Comparison of ENCODE assay signal across 30 mouse cellular contexts in the genomic region with DNA sequence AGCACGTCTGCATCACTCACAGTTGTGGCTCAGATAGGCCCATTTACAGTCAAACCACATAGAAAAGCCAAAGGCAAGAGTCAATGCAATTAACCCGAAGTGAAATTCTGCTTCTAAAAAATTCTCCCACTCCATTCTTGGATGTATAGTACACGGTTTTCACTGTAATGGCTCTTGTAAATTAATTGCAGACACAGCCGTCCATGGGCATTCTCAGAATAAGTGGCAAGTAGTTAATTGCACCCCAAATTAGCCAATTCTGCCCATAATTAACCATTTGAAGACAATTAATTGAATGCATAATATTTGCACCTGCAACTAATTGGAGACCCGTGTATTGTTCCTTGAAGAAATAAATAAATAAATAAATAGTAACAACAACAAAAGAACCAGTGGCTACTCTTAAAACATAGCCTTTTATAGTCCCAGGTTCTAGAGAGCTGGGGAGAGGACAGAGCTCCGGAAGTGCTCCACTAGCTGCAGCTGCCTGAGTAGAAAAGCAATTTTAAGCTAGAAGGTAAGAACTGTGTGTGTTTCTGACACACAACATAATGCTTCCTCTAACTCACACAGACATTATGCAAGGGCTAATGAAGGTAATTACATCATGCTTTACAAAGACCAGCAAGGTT.
A peak's percentile ranks its signal among the peaks of the same experiment; 100 is the strongest.
DNase-seq lines count a peak whose midpoint lies in the region; ATAC-seq lines count a peak whose summit lies in the region.
"Had no signal": no experiment of that assay in that cellular context is flagged by ENCODE, and none has a peak within 500 bp of the region (broad histone marks: within the 10 kb centered on the region; RNA-seq: fewer than 3 reads in every experiment).

No protein-coding gene starts in this region.

- no peak overlapping the region for H3K9ac ChIP-seq in forebrain, embryonic 12.5 days
- H3K9ac ChIP-seq in neural tube, embryonic 13.5 days, result no peak overlapping the region
- H3K9ac ChIP-seq in neural tube, embryonic 15.5 days (replicated peaks), result no peak overlapping the region
- H3K9ac ChIP-seq in forebrain, embryonic 13.5 days, result no peak overlapping the region
- H3K9ac ChIP-seq in forebrain, embryonic 16.5 days (replicated peaks; ENCODE audit: low read depth, low read length), result no peak overlapping the region
- H3K9ac ChIP-seq: embryonic facial prominence, embryonic 13.5 days; hindbrain, embryonic 15.5 days; intestine, embryonic 15.5 days had no signal

- no peaks in the 10 kb centered on the region for H3K27me3 ChIP-seq in forebrain, embryonic 12.5 days
- H3K27me3 ChIP-seq in forebrain, embryonic 10.5 days (ENCODE audit: poor library complexity, severe bottlenecking), result peaks cover 9% of the 10 kb centered on the region; the same call in 1 of the 2 replicates
- H3K27me3 ChIP-seq in neural tube, embryonic 13.5 days, result no peaks in the 10 kb centered on the region
- H3K27me3 ChIP-seq in neural tube, embryonic 15.5 days (replicated peaks), result no peaks in the 10 kb centered on the region
- 0 out of 2 replicates have a peak, but pooled peaks cover 4% of the 10 kb centered on the region for H3K27me3 ChIP-seq in forebrain, embryonic 13.5 days
- H3K27me3 ChIP-seq in forebrain, embryonic 16.5 days (replicated peaks; ENCODE audit: control insufficient read depth, insufficient read depth, low read length), result no peaks in the 10 kb centered on the region
- H3K27me3 ChIP-seq: CH12.LX; embryonic facial prominence, embryonic 13.5 days; hindbrain, embryonic 15.5 days; intestine, embryonic 15.5 days had no signal

- WGBS in forebrain, embryonic 12.5 days, result 28% methylated on average over 6 of the region's 6 CpGs
- 75% methylated on average over 6 of the region's 6 CpGs for WGBS in forebrain, embryonic 10.5 days
- WGBS in neural tube, embryonic 13.5 days, result 30% methylated on average over 6 of the region's 6 CpGs
- 27% methylated on average over 6 of the region's 6 CpGs for WGBS in neural tube, embryonic 15.5 days
- 19% methylated on average over 6 of the region's 6 CpGs for WGBS in forebrain, embryonic 13.5 days
- WGBS in forebrain, embryonic 16.5 days, result 12% methylated on average over 6 of the region's 6 CpGs

- no peak overlapping the region; the same call in 1 of the 2 replicates for H3K27ac ChIP-seq in forebrain, embryonic 12.5 days
- no peak overlapping the region for H3K27ac ChIP-seq in forebrain, embryonic 10.5 days
- H3K27ac ChIP-seq in neural tube, embryonic 13.5 days (replicated peaks), result 0 out of 2 replicates have a peak overlapping the region, but pooled peaks have one; percentile 23
- no peak overlapping the region for H3K27ac ChIP-seq in neural tube, embryonic 15.5 days (replicated peaks)
- H3K27ac ChIP-seq in forebrain, embryonic 13.5 days, result peak overlapping the region; percentile 44; the same call in 1 of the 2 replicates
- no peak overlapping the region for H3K27ac ChIP-seq in forebrain, embryonic 16.5 days (ENCODE audit: low read length)
- H3K27ac ChIP-seq: embryonic facial prominence, embryonic 10.5 days; embryonic facial prominence, embryonic 13.5 days; gastrocnemius, adult 2 months; hindbrain, embryonic 10.5 days; hindbrain, embryonic 15.5 days; intestine, embryonic 15.5 days had no signal

- no peaks in the 10 kb centered on the region for H3K9me3 ChIP-seq in forebrain, embryonic 12.5 days
- H3K9me3 ChIP-seq in forebrain, embryonic 10.5 days, result no peaks in the 10 kb centered on the region
- H3K9me3 ChIP-seq in neural tube, embryonic 13.5 days, result no peaks in the 10 kb centered on the region
- H3K9me3 ChIP-seq in neural tube, embryonic 15.5 days (replicated peaks), result 0 out of 2 replicates have a peak, but pooled peaks cover 4% of the 10 kb centered on the region
- H3K9me3 ChIP-seq in forebrain, embryonic 13.5 days (replicated peaks), result no peaks in the 10 kb centered on the region
- 0 out of 2 replicates have a peak, but pooled peaks cover 3% of the 10 kb centered on the region for H3K9me3 ChIP-seq in forebrain, embryonic 16.5 days (ENCODE audit: control insufficient read depth, low read length)
- H3K9me3 ChIP-seq: embryonic facial prominence, embryonic 10.5 days; embryonic facial prominence, embryonic 13.5 days; hindbrain, embryonic 10.5 days; hindbrain, embryonic 15.5 days; intestine, embryonic 15.5 days had no signal

- no peak overlapping the region for H3K4me2 ChIP-seq in forebrain, embryonic 12.5 days
- H3K4me2 ChIP-seq in neural tube, embryonic 13.5 days, result no peak overlapping the region
- no peak overlapping the region for H3K4me2 ChIP-seq in neural tube, embryonic 15.5 days
- H3K4me2 ChIP-seq in forebrain, embryonic 13.5 days, result no peak overlapping the region
- no peak overlapping the region for H3K4me2 ChIP-seq in forebrain, embryonic 16.5 days (ENCODE audit: low read length)
- H3K4me2 ChIP-seq: embryonic facial prominence, embryonic 13.5 days; heart, embryonic 11.5 days; hindbrain, embryonic 15.5 days; intestine, embryonic 15.5 days had no signal

- intact Hi-C loops in heart, postnatal 25 days (cut with DNase I), result no loop called here

- DNase-seq in forebrain, embryonic 10.5 days (ENCODE audit: extremely low spot score, low spot score), result no peak
- no peak for DNase-seq in heart, postnatal 25 days (ENCODE audit: low spot score)
- DNase-seq: adrenal gland, postnatal 10 days; adrenal gland, postnatal 36 days; B cell, adult 2 months; cerebellum, adult 11 months; cerebellum, adult 8-10 months; cerebellum, postnatal 10 days; cerebellum, postnatal 36 days; embryo, embryonic 11 days; gastrocnemius, adult 2 months; gastrocnemius, postnatal 14 days; heart, adult 11 months; heart, postnatal 36 days; kidney, adult 11 months had no signal

- peak; percentile 76; the same call in 1 of the 2 replicates for ATAC-seq in forebrain, embryonic 12.5 days (ENCODE audit: low FRiP score)
- ATAC-seq in neural tube, embryonic 13.5 days (ENCODE audit: low read depth), result no peak
- no peak for ATAC-seq in neural tube, embryonic 15.5 days (ENCODE audit: low FRiP score)
- ATAC-seq in forebrain, embryonic 13.5 days, result peak; percentile 88
- peak; percentile 66 for ATAC-seq in forebrain, embryonic 16.5 days
- ATAC-seq: intestine, embryonic 15.5 days; Patski had no signal

- peaks cover 12% of the 10 kb centered on the region for H3K4me1 ChIP-seq in forebrain, embryonic 12.5 days
- peaks cover 12% of the 10 kb centered on the region for H3K4me1 ChIP-seq in forebrain, embryonic 10.5 days
- H3K4me1 ChIP-seq in neural tube, embryonic 13.5 days (replicated peaks), result peaks cover 17% of the 10 kb centered on the region
- peaks cover 1% of the 10 kb centered on the region; the same call in 1 of the 2 replicates for H3K4me1 ChIP-seq in neural tube, embryonic 15.5 days
- H3K4me1 ChIP-seq in forebrain, embryonic 13.5 days, result peaks cover 14% of the 10 kb centered on the region
- peaks cover 6% of the 10 kb centered on the region; the same call in 1 of the 2 replicates for H3K4me1 ChIP-seq in forebrain, embryonic 16.5 days (replicated peaks; ENCODE audit: control insufficient read depth, insufficient read depth, low read length)
- H3K4me1 ChIP-seq: embryonic facial prominence, embryonic 13.5 days; intestine, embryonic 15.5 days had no signal

- H3K36me3 ChIP-seq in forebrain, embryonic 12.5 days (replicated peaks), result no peaks in the 10 kb centered on the region
- no peaks in the 10 kb centered on the region for H3K36me3 ChIP-seq in forebrain, embryonic 10.5 days (replicated peaks)
- no peaks in the 10 kb centered on the region for H3K36me3 ChIP-seq in neural tube, embryonic 13.5 days
- no peaks in the 10 kb centered on the region for H3K36me3 ChIP-seq in neural tube, embryonic 15.5 days
- H3K36me3 ChIP-seq in forebrain, embryonic 13.5 days (ENCODE audit: poor library complexity, severe bottlenecking), result no peaks in the 10 kb centered on the region
- H3K36me3 ChIP-seq in forebrain, embryonic 16.5 days (ENCODE audit: control insufficient read depth, insufficient read depth), result no peaks in the 10 kb centered on the region
- H3K36me3 ChIP-seq: embryonic facial prominence, embryonic 10.5 days; embryonic facial prominence, embryonic 13.5 days; G1E; hindbrain, embryonic 10.5 days; hindbrain, embryonic 15.5 days; intestine, embryonic 15.5 days had no signal

- no peak overlapping the region for H3K4me3 ChIP-seq in forebrain, embryonic 12.5 days (replicated peaks)
- H3K4me3 ChIP-seq in forebrain, embryonic 10.5 days, result no peak overlapping the region
- no peak overlapping the region for H3K4me3 ChIP-seq in neural tube, embryonic 13.5 days
- H3K4me3 ChIP-seq in neural tube, embryonic 15.5 days (replicated peaks), result no peak overlapping the region
- no peak overlapping the region for H3K4me3 ChIP-seq in forebrain, embryonic 13.5 days
- H3K4me3 ChIP-seq in forebrain, embryonic 16.5 days (replicated peaks; ENCODE audit: low read length), result no peak overlapping the region
- H3K4me3 ChIP-seq: embryonic facial prominence, embryonic 10.5 days; embryonic facial prominence, embryonic 13.5 days; erythroblast, embryonic 14.5 days; gastrocnemius, adult 2 months; hindbrain, embryonic 10.5 days; hindbrain, embryonic 15.5 days; intestine, embryonic 15.5 days had no signal

Comparison
In these comparisons a context has a peak if more than half of its experiments do, and no peak if none do; other contexts are left out.
1. H3K27ac ChIP-seq: peak in neural tube, embryonic 13.5 days (single experiment) and forebrain, embryonic 13.5 days (single experiment); none in forebrain, embryonic 12.5 days (single experiment), forebrain, embryonic 10.5 days (single experiment), neural tube, embryonic 15.5 days (single experiment) and forebrain, embryonic 16.5 days (single experiment).
2. ATAC-seq: peak in forebrain, embryonic 12.5 days (single experiment), forebrain, embryonic 13.5 days (single experiment) and forebrain, embryonic 16.5 days (single experiment); none in neural tube, embryonic 13.5 days (single experiment) and neural tube, embryonic 15.5 days (single experiment).